Mouse (Mus musculus): ENCODE results near the gene Gtf2a2.
"Not testable (repeated sequence)": the region's sequence is repeated elsewhere in the genome, so short reads cannot be mapped to it uniquely, and the experiment has no call there.

Gtf2a2 gene

GRCm38 (mm10) chr9:70018879-70019278 is 6.5 kb downstream of the Gtf2a2 start:
- DNase-seq (ENCODE audit: extremely low spot score) = no peak

- DNase-seq (ENCODE audit: extremely low spot score) = no peak
Measured at GRCm38 (mm10) chr9:70021610-70022009, 9.3 kb downstream of the Gtf2a2 start.

GRCm38 (mm10) chr9:70022083-70022482 is 9.7 kb downstream of the Gtf2a2 start:
- DNase-seq (ENCODE audit: extremely low spot score) = no peak

- not testable (repeated sequence) for DNase-seq (ENCODE audit: extremely low spot score)
Measured at GRCm38 (mm10) chr9:70023615-70024014, 11.3 kb downstream of the Gtf2a2 start.

- DNase-seq (ENCODE audit: extremely low spot score) = no peak
Measured at GRCm38 (mm10) chr9:70024648-70025047, 12.3 kb downstream of the Gtf2a2 start.

GRCm38 (mm10) chr9:70025365-70026012 is 13.1 kb downstream of the Gtf2a2 start:
- DNase-seq (ENCODE audit: extremely low spot score) = no peak

GRCm38 (mm10) chr9:70032167-70032566 is 19.8 kb downstream of the Gtf2a2 start:
- DNase-seq (ENCODE audit: extremely low spot score) = no peak

GRCm38 (mm10) chr9:70033056-70033455 is 20.7 kb downstream of the Gtf2a2 start:
- no peak for DNase-seq (ENCODE audit: extremely low spot score)

GRCm38 (mm10) chr9:70034702-70035101 is 22.4 kb downstream of the Gtf2a2 start:
- DNase-seq (ENCODE audit: extremely low spot score) = no peak

GRCm38 (mm10) chr9:70036646-70037045 is 24.3 kb downstream of the Gtf2a2 start:
- no peak for DNase-seq (ENCODE audit: extremely low spot score)

GRCm38 (mm10) chr9:70037988-70038387 is 25.6 kb downstream of the Gtf2a2 start, which contains the start of gene Gcnt3:
Gene Gcnt3 (minus strand): TSS chr9:70038088.
- no peak for DNase-seq (ENCODE audit: extremely low spot score)

GRCm38 (mm10) chr9:70039597-70040385 is 27.4 kb downstream of the Gtf2a2 start:
- no peak for DNase-seq (ENCODE audit: extremely low spot score)

GRCm38 (mm10) chr9:70040570-70040969 is 28.2 kb downstream of the Gtf2a2 start:
- no peak for DNase-seq (ENCODE audit: extremely low spot score)

- no peak for DNase-seq (ENCODE audit: extremely low spot score)
Measured at GRCm38 (mm10) chr9:70042137-70042536, 29.8 kb downstream of the Gtf2a2 start.

- no peak for DNase-seq (ENCODE audit: extremely low spot score)
Measured at GRCm38 (mm10) chr9:70042935-70043334, 30.6 kb downstream of the Gtf2a2 start.

GRCm38 (mm10) chr9:70044865-70045264 is 32.5 kb downstream of the Gtf2a2 start:
- no peak for DNase-seq (ENCODE audit: extremely low spot score)

GRCm38 (mm10) chr9:70046255-70046654 is 33.9 kb downstream of the Gtf2a2 start:
- DNase-seq (ENCODE audit: extremely low spot score) = no peak

- DNase-seq (ENCODE audit: extremely low spot score) = no peak
Measured at GRCm38 (mm10) chr9:70047839-70048238, 35.5 kb downstream of the Gtf2a2 start.

- no peak for DNase-seq (ENCODE audit: extremely low spot score)
Measured at GRCm38 (mm10) chr9:70048280-70048679, 35.9 kb downstream of the Gtf2a2 start.

- DNase-seq (ENCODE audit: extremely low spot score) = no peak
Measured at GRCm38 (mm10) chr9:70048751-70049415, 36.5 kb downstream of the Gtf2a2 start.

- peak; percentile 19 for DNase-seq (ENCODE audit: extremely low spot score)
Measured at GRCm38 (mm10) chr9:70049416-70049783, 37.0 kb downstream of the Gtf2a2 start.

GRCm38 (mm10) chr9:70049839-70050238 is 37.5 kb downstream of the Gtf2a2 start:
- no peak for DNase-seq (ENCODE audit: extremely low spot score)

- no peak for DNase-seq (ENCODE audit: extremely low spot score)
Measured at GRCm38 (mm10) chr9:70052730-70053129, 40.4 kb downstream of the Gtf2a2 start.
